Mouse (Mus musculus): ENCODE data around the gene Gm3453.
"Not testable (repeated sequence)": the region's sequence is repeated elsewhere in the genome, so short reads cannot be mapped to it uniquely, and the experiment has no call there.

Gm3453 gene

GRCm38 (mm10) chr14:5979037-5979436 is at the start of gene Gm3453:
Gene Gm3453 (minus strand): TSS chr14:5979137.
- not testable (repeated sequence) for DNase-seq (ENCODE audit: low spot score in 2 of 2)

DNA sequence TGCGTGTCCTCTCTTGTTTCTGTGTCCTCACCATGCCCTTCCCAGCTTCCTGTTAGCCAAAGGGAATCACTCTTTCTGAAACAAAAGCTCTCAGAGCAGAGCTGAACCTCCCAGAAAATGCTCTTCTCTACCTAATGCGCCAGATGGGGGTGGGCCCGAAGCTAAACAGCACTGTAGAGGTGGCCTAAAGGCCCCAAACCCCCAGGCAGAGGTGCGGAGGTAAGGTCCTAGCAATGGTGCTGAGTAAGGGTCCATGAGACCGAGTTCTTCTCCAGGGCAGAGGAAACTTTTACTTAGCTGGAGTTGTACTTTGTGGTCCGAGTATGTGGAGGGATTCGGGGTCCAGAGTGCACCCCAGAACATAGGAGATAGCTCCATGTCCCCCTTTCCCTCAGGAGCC is 8.2 kb upstream of the Gm3453 start:
- DNase-seq (ENCODE audit: low spot score in 2 of 2), result peak; percentile 0 to 17

GRCm38 (mm10) chr14:5962441-5962840 is 16.5 kb downstream of the Gm3453 start:
- not testable (repeated sequence) for DNase-seq (ENCODE audit: low spot score in 2 of 2)

GRCm38 (mm10) chr14:5961635-5962034 is 17.3 kb downstream of the Gm3453 start, which contains the start of gene Gm3248:
Gene Gm3248 (minus strand): TSS chr14:5961745.
- DNase-seq (ENCODE audit: low spot score in 2 of 2), result not testable (repeated sequence)

GRCm38 (mm10) chr14:5961102-5961501 is 17.8 kb downstream of the Gm3453 start:
- not testable (repeated sequence) for DNase-seq (ENCODE audit: low spot score in 2 of 2)

GRCm38 (mm10) chr14:5960479-5960878 is 18.5 kb downstream of the Gm3453 start:
- not testable (repeated sequence) for DNase-seq (ENCODE audit: low spot score in 2 of 2)

DNA sequence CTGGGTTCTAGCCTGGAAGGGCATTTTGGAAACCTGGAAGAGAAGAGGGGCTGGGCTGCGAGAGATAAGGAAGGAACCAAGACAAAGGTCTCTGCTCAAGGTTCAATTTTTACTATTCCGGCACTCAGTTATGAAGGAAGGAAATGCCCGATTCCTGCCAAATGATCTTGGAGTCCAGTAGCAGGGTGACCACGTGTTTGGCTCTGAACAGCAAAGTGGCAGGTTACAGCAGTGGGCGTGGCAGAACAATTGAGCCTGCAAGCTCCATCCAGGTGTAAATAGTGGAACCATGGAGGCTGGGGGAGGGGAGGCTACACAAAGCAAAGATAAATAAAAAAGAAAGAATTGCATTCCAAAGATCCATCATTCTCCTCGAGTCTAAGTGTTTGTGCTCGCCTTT is 55.7 kb downstream of the Gm3453 start:
- not testable (repeated sequence) for DNase-seq (ENCODE audit: low spot score in 2 of 2)
